Mouse (Mus musculus): ENCODE results near the gene Zswim4. TPM values are rescaled to one million over a fixed set of nuclear protein-coding genes. Genes with fewer than 3 reads are reported as not detected.

The Zswim4 gene
- polyA plus RNA-seq, 1 experiment from 2014 or later: 39.1 TPM

DNA sequence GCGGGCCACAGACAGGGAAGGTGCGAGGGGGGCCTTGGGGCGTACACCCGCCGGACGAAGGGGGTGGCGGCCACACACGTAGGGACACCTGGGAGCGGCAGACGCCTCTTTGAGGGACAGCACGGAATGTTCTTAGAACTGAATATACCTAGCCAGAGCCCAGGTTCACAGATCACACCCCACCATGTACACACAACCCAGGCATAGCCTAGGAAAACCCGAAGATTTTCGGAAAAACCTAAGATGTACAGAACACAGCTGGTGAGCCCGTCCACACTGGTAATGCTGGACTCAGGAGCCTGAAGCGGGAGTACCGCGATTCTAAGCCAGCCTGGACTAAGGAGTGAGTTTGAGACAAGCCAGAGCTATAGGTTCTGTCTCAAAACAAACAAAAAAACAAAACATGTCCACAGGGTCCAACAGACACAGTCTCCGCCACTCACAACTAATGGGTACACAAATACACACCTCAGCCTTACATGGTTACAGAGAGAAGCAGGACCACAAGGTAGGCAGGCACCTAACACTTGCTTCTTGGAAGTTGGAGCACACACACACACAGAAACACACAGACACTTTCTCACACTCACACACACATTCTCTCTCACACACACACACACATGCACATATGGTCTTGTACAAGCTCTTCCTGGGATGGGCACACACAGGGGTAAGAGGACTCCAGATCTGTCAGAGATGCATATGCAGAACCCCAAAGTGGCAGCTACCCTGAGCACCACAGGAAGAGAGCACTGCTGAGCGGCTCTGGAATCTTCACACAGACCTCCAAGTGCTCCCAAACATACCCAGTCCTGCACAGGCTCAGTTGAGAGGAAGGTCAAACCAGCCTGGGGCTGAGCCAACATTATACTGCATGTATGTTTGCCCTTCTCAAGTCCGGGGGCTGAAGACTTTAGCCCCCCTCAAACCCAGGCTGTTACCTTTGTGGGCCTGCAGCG, 52.5 kb downstream of the Zswim4 start:
- WGBS: 21% methylated on average over 21 of the region's 21 CpGs
- peaks cover 57% of the 10 kb centered on the region for H3K4me1 ChIP-seq (replicated peaks)

DNA sequence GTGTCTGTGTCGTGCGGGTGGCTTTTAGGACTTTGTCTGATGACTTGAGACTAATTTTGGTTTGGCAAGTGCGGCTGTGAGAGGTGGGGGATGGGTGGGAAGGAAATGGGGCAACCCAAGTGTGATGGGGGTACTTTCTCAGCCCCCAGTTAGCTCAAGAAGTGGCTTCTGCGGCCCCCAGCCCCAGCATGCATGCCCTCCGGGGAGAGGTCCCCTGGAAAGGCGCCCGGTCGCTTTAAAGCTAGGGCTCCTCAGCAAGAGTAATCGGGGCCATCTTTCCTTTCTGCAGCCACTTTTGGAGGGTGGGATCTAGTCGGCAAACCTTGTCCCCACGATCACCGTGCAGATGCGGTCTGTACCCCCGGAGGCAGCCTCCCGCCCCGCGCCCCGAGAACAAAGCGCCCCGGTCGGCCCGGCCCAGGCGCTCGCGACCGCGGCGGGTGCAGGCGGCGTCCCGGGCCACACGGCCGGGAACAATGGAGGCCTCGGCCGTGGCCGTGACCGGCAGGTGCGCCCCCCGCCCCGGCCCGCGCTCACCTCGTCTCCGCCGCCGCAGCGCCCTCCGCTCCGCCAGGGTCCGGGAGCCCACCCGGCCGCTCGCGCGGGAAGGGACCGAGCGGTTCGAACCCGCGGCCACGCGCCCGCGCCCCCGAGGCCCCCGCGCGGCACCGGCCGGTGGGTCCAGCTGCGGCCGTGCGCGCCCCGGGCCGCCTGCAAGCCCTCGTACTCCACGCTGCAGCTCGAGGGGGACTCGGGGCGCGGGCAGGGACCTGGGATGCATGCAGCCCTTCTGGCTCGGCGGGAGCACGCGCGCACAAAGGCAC, 53.4 kb downstream of the Zswim4 start:
- Histone ChIP-seq H3K4me3 (peak overlapping the region; percentile 70), H3K9ac (peak overlapping the region; percentile 98), H3K27me3 (peaks cover 9% of the 10 kb centered on the region), H3K9me3 (no peaks in the 10 kb centered on the region), H3K27ac (peak overlapping the region; percentile 96), H3K36me3 (peaks cover 5% of the 10 kb centered on the region; the same call in 1 of the 2 replicates), H3K4me1 (replicated peaks) (peaks cover 66% of the 10 kb centered on the region), H3K4me2 (peak overlapping the region; percentile 79)
- peak; percentile 45 for ATAC-seq (ENCODE audit: low FRiP score)
- 2% methylated on average over 85 of the region's 87 CpGs for WGBS

More for the DNA sequence above, 52.5 kb downstream of the Zswim4 start:
- Histone ChIP-seq H3K4me2 (peak overlapping the region; percentile 79), H3K4me3 (peak overlapping the region; percentile 70), H3K9me3 (no peaks in the 10 kb centered on the region), H3K27ac (peak overlapping the region; percentile 96), H3K36me3 (no peaks in the 10 kb centered on the region), H3K9ac (peak overlapping the region; percentile 98), H3K27me3 (peaks cover 9% of the 10 kb centered on the region)
- ATAC-seq (ENCODE audit: low FRiP score): peak; percentile 11

- Histone ChIP-seq H3K9me3 (no peaks in the 10 kb centered on the region), H3K27ac (peak overlapping the region; percentile 96), H3K9ac (peak overlapping the region; percentile 98), H3K27me3 (peaks cover 8% of the 10 kb centered on the region), H3K4me1 (replicated peaks) (peaks cover 72% of the 10 kb centered on the region), H3K4me2 (peak overlapping the region; percentile 79), H3K4me3 (peak overlapping the region; percentile 70), H3K36me3 (peaks cover 6% of the 10 kb centered on the region; the same call in 1 of the 2 replicates)
- ATAC-seq (ENCODE audit: low FRiP score): peak; percentile 40; the same call in 1 of the 2 replicates
- 52% methylated on average over 4 of the region's 4 CpGs for WGBS
Observed at GRCm38 (mm10) chr8:84182833-84183232, 54.0 kb downstream of the Zswim4 start.

DNA sequence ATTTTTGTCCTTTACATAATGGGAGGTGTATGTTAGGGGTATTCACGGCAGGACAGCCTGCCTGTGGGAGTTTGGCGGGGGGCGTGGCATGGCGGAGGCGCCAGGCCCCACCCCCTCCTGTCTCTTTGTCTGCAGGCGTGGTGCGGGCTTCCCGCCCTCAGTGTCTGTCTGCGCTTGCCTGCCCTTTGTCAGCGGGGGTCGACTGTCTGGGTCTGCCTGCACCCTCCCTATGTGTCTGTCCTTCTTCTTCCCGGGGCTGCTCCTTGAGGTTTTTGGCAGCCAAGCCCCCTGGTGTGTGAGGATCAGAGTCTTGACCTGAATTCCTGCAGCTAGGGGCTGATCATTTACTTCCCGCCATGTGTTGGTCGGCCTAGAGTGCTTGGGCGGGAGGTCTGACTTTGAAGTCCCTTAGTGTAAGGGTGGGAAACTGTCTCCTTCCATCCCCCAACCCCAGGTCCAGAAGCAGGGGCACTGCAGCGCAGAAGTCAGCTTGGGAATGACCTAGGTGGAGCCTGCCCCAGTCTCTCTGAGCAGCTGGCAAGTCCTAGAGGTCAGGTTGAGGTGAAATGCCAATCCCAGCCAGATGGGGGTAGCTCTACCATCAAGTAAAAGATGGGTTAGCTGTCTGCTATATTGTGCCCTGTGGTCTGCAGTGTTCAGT, 56.2 kb downstream of the Zswim4 start:
- H3K9me3 ChIP-seq: no peaks in the 10 kb centered on the region
- H3K27me3 ChIP-seq: no peaks in the 10 kb centered on the region
- H3K4me1 ChIP-seq (replicated peaks): peaks cover 71% of the 10 kb centered on the region
- ATAC-seq (ENCODE audit: low FRiP score): peak; percentile 55
- H3K9ac ChIP-seq: peak overlapping the region; percentile 76
- peak overlapping the region; percentile 41 for H3K4me3 ChIP-seq
- peaks cover 17% of the 10 kb centered on the region for H3K36me3 ChIP-seq
- peak overlapping the region; percentile 91 for H3K27ac ChIP-seq
- WGBS: 0% methylated on average over 16 of the region's 16 CpGs
- H3K4me2 ChIP-seq: peak overlapping the region; percentile 79

DNA sequence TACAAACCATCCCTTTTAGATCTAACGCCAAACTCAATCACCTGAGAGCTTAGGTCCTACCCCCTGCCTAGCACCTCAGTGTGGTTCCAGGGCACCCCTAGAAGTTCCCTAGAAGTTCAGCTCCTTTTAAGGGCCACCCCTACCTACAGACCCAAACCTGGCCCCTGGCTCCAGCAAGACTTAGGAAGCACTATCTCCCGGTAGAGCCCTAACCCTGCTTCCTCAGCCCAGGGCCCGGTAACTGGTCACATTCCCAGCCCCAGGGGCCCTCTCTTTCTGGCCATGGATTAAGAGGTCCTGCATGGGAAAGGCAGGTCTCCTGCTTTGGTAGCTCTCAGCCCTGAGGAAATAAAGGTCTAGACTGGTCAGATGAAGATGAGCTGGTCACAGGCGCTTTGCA, 56.9 kb downstream of the Zswim4 start:
- Histone ChIP-seq H3K27ac (peak overlapping the region; percentile 91), H3K4me1 (replicated peaks) (peaks cover 71% of the 10 kb centered on the region), H3K36me3 (peaks cover 24% of the 10 kb centered on the region), H3K9ac (peak overlapping the region; percentile 76), H3K9me3 (no peaks in the 10 kb centered on the region), H3K4me2 (peak overlapping the region; percentile 79), H3K4me3 (peak overlapping the region; percentile 41), H3K27me3 (no peaks in the 10 kb centered on the region)
- 7% methylated on average over 4 of the region's 4 CpGs for WGBS
- ATAC-seq (ENCODE audit: low FRiP score): no peak

- no peaks in the 10 kb centered on the region for H3K27me3 ChIP-seq
- H3K9me3 ChIP-seq: no peaks in the 10 kb centered on the region
- H3K4me1 ChIP-seq (replicated peaks): peaks cover 60% of the 10 kb centered on the region
- H3K27ac ChIP-seq: no peak overlapping the region
- WGBS: 67% methylated on average over 8 of the region's 8 CpGs
- peak overlapping the region; percentile 10; the same call in 1 of the 2 replicates for H3K4me2 ChIP-seq
- no peak for ATAC-seq (ENCODE audit: low FRiP score)
- peaks cover 38% of the 10 kb centered on the region for H3K36me3 ChIP-seq
- H3K9ac ChIP-seq: peak overlapping the region; percentile 9; the same call in 1 of the 2 replicates
- H3K4me3 ChIP-seq: no peak overlapping the region
Observed at GRCm38 (mm10) chr8:84178592-84178991, 58.3 kb downstream of the Zswim4 start.

- H3K27ac ChIP-seq: no peak overlapping the region
- no peaks in the 10 kb centered on the region for H3K27me3 ChIP-seq
- H3K4me3 ChIP-seq: no peak overlapping the region
- H3K9me3 ChIP-seq: no peaks in the 10 kb centered on the region
- no peak overlapping the region for H3K9ac ChIP-seq
- H3K36me3 ChIP-seq: peaks cover 50% of the 10 kb centered on the region
- H3K4me2 ChIP-seq: no peak overlapping the region
- WGBS: 96% methylated on average over 3 of the region's 3 CpGs
- no peak for ATAC-seq (ENCODE audit: low FRiP score)
- H3K4me1 ChIP-seq (replicated peaks): peaks cover 54% of the 10 kb centered on the region
Observed at GRCm38 (mm10) chr8:84177405-84177804, 59.5 kb downstream of the Zswim4 start.

DNA sequence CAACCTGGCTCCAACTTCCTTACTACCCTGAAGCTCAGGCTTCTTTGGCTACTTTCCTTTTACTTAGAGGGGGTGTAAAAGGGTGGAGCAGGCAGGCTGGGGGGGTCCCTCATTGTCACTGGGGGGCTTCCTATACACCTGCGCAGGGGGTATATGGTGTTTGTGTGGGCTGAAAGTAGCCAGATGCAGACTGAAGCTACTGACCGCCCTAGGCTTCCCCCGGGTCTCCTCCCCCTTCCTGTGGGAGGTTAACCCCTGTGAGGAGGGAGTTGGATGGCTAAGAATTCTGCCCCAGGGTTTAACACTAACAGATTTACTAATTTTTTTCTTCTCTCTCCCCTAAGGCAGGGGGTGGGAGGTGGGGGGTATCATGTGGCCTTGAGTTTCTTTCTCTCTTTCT, 60.3 kb downstream of the Zswim4 start:
- H3K9me3 ChIP-seq: no peaks in the 10 kb centered on the region

DNA sequence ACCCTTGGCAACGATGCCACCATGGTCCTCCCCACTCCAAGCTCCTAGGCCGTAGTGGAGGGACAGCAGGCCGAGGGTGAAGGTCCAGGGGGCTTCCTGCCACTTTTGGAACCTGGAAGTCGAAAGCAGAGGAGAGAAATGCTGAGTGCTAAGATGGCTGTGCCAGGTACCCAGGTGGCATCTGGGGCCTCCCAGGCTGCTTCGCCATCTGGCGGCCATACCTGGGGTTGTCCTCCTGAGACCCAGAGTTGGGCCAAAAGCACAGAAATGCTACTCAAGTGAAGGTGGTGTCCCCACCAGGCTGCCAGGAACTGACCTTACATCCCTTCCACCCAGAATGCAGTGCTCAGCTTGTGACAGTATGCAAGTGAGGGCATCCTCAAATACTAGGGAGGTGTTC, 63.0 kb downstream of the Zswim4 start:
- H3K36me3 ChIP-seq: peaks cover 69% of the 10 kb centered on the region

More for the DNA sequence above, 60.3 kb downstream of the Zswim4 start:
- no peak overlapping the region for H3K27ac ChIP-seq
- no peak overlapping the region for H3K4me2 ChIP-seq
- ATAC-seq (ENCODE audit: low FRiP score): no peak
- H3K9ac ChIP-seq: peak overlapping the region; percentile 39; the same call in 1 of the 2 replicates
- H3K4me1 ChIP-seq (replicated peaks): peaks cover 45% of the 10 kb centered on the region
- H3K36me3 ChIP-seq: peaks cover 58% of the 10 kb centered on the region
- no peaks in the 10 kb centered on the region for H3K27me3 ChIP-seq
- H3K4me3 ChIP-seq: no peak overlapping the region
- 39% methylated on average over 3 of the region's 3 CpGs for WGBS

GRCm38 (mm10) chr8:84170096-84170495, 66.8 kb downstream of the Zswim4 start:
- H3K36me3 ChIP-seq: peaks cover 53% of the 10 kb centered on the region
- no peaks in the 10 kb centered on the region for H3K9me3 ChIP-seq
- H3K4me3 ChIP-seq: no peak overlapping the region
- H3K9ac ChIP-seq: no peak overlapping the region
- 89% methylated on average over 5 of the region's 5 CpGs for WGBS
- no peaks in the 10 kb centered on the region for H3K4me1 ChIP-seq (replicated peaks)
- H3K27me3 ChIP-seq: no peaks in the 10 kb centered on the region
- H3K27ac ChIP-seq: no peak overlapping the region
- ATAC-seq (ENCODE audit: low FRiP score): no peak
- H3K4me2 ChIP-seq: no peak overlapping the region

More for the DNA sequence above, 63.0 kb downstream of the Zswim4 start:
- H3K27ac ChIP-seq: no peak overlapping the region
- no peak overlapping the region for H3K9ac ChIP-seq
- peaks cover 18% of the 10 kb centered on the region for H3K4me1 ChIP-seq (replicated peaks)
- no peaks in the 10 kb centered on the region for H3K9me3 ChIP-seq
- H3K4me2 ChIP-seq: no peak overlapping the region
- WGBS: 84% methylated on average over 6 of the region's 6 CpGs
- H3K4me3 ChIP-seq: no peak overlapping the region
- H3K27me3 ChIP-seq: no peaks in the 10 kb centered on the region
- no peak for ATAC-seq (ENCODE audit: low FRiP score)

GRCm38 (mm10) chr8:84167696-84168095, 69.2 kb downstream of the Zswim4 start:
- H3K36me3 ChIP-seq: peaks cover 29% of the 10 kb centered on the region
- peak overlapping the region; percentile 43; the same call in 1 of the 2 replicates for H3K9ac ChIP-seq
- no peaks in the 10 kb centered on the region for H3K27me3 ChIP-seq
- H3K4me1 ChIP-seq (replicated peaks): no peaks in the 10 kb centered on the region
- no peak overlapping the region for H3K4me3 ChIP-seq
- 90% methylated on average over 2 of the region's 2 CpGs for WGBS
- no peak overlapping the region for H3K4me2 ChIP-seq
- no peak overlapping the region for H3K27ac ChIP-seq
- no peak for ATAC-seq (ENCODE audit: low FRiP score)
- H3K9me3 ChIP-seq: no peaks in the 10 kb centered on the region

Measured in hindbrain, embryonic 13.5 days (tissue).